Mouse (Mus musculus): ENCODE data around the gene Znhit3.

The Znhit3 gene

DNA sequence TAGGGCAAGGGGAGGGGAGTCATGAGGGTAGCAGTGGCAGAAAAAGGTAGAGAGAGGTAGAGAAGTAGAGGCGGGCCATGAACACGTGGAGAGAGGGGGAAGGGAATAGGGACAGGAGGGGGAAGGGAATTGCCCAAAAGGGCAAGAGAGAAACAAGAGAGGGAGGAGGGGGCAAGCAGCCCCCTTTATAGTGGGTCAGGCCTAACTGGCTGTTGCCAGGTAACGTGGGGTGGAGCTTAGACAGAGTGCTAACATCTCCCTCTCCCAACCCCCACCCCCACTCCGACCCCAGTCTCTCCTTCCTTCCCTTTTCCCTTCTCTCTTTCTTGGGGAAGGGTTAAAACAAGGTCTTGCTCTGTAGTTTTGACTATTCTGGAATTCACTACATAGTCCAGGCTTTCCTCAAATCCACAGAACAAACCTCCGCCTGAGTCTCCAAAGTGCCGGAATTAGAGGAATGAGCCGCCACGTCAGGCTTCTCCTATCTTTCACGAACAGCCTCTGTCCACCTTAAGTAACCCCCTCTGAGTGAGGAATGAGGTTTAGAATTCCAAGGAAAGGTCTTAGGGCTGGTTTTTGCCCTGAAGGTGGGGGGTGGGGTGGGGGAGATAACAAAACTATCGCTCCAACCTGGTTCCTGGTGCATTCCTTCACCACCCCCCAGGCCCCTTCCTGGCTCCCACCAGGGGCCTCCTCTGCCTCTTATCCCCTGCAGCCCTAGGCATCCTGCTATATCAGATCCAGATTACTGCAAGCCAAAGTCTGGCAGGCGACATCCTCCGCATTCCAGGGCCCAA lies 28.7 kb upstream of the Znhit3 start:
- TF ChIP-seq GATA4 (IDR thresholded peaks at IDR 0.05; ENCODE audit: insufficient replicate concordance, low read length): no peak

DNA sequence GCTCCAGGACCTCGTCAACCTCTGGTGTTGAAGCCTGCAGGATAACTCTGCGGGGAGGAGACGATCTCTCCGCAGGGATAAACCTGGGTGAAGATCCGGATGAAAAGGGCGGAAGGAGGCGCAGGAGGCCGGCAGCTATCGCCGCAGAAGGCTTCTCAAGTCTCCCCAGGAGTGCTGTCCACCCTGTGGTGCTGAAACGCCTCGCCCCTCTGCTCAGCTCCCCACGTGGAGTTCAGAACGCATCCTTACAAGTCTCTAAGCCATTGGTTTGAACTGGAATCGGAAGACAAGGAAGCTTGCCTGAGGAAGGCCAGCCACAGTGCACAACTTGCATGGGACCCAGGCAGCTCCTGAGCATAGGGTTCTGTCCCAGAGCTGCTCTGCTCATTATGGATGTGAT lies 27.8 kb upstream of the Znhit3 start:
- no peak for TF ChIP-seq GATA4 (IDR thresholded peaks at IDR 0.05; ENCODE audit: insufficient replicate concordance, low read length)

DNA sequence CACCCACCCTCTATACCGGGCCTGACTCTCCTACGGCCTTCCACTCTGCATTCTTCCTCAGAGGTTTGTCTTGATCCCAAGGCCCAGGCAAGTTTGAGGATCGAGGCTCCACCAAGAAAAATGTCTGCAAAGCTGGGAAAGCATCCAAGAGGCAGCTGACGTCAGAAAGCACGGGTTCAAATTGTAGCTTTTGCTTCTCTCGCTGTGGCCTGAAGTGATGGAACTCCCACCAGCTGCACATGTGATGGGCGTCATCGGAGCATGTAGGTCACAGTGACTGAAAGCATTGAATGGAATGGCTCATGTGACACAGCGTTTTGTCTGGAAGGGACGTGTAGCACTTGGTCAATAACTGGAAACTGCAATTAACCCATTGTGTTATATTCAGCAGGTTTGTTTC lies 24.0 kb upstream of the Znhit3 start:
- TF ChIP-seq GATA4 (IDR thresholded peaks at IDR 0.05; ENCODE audit: insufficient replicate concordance, low read length): no peak

DNA sequence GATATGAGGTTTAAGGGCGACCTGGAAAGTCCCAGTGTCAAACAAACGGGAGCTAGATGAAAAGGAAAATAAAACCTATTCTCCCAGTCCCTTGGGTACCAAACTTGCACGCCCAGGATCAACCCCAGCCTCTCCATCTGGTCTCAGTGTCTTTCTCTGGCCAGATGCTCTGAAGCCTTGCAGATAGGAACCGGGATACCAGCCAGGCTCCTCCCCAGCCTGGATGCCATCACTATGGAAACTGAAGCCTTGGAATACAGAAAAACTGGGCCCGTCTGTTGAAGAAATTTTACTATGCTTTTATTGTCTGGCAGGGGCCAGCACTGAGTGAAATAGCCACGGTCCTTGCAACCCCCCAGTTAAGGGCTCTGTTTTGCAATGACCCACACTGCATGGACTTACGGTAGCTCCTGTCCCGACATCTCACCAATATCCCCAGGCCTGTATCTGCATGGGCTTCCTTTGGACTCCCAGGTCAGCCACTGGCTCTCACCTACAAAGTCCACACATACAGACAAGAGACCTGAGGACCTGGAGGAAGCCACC lies 23.4 kb upstream of the Znhit3 start:
- no peak for TF ChIP-seq GATA4 (IDR thresholded peaks at IDR 0.05; ENCODE audit: insufficient replicate concordance, low read length)

DNA sequence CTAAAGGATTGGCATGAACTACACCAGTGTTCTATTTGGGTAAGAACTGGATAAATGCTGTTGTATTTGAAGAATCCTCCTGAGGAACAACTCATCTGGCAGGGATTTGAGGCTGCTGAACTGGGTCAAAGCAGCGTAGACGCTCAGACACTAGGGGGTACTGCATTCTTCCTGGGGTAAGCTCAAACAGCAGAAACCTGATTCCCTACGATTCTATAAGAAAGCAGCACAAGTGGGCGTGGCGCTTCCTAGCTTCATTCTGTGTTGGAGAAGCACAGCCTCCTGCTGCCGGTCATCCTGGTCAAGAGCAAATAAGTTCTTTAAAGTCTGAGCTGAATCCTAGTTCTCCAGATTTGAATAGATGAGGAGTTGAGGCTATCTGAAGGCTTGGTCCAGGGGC lies 16.1 kb upstream of the Znhit3 start:
- no peak for TF ChIP-seq GATA4 (IDR thresholded peaks at IDR 0.05; ENCODE audit: insufficient replicate concordance, low read length)

DNA sequence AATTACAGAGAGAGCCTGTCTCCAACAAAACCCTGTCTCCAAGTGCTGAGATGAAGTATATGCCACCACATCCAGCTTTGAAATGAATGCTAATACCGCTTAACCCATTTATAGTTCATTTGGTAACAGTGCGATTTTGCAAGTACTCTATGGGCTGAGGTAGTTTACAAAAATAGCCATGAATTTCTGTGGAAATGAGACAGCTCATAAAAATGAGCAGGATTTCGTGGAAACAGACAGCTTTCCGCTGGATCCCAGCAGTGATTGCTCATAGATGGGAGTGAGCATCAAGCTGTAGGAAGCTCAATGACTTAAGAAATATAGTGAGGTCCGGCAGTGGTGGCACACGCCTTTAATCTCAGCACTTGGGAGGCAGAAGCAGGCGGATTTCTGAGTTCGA lies 4.8 kb upstream of the Znhit3 start:
- TF ChIP-seq GATA4 (IDR thresholded peaks at IDR 0.05; ENCODE audit: insufficient replicate concordance, low read length): no peak

DNA sequence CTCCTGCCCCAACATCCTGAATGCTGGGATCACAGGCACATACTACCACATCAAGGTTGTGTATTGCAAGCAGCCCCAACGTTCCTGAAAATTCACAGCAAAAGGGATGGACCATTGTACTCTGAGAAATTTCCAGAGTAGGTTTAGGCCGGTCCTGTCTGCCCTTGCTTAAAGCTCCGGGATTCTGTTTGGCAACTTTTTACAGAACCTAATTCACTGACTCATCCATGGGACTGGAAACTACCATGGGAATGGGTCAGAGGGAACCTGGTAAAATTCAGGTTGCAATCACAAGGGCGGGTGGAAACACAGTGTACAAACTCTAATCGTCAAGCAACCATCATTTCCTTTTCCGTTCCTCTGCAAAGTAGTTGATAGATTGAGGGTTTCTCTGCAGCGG lies 3.8 kb upstream of the Znhit3 start:
- no peak for TF ChIP-seq GATA4 (IDR thresholded peaks at IDR 0.05; ENCODE audit: insufficient replicate concordance, low read length)

DNA sequence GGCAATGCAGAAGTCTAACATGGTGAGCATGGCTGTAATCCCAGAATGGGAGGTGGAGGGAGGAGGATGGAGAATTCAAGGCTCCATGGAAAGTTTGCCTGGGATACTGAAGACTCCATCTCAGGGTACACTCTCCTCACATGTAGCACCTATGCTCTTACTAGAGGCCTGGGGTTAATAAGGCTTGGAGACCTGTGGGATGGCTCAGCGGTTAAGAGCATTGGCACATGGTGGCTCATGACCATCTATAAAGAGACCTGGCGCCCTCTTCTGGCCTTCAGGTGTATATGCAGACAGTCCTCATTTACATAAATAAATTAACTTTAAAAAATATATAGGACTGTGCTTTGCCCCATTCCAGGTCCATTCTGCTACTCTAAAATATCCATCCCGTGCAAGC lies 3.1 kb upstream of the Znhit3 start:
- no peak for TF ChIP-seq GATA4 (IDR thresholded peaks at IDR 0.05; ENCODE audit: insufficient replicate concordance, low read length)

DNA sequence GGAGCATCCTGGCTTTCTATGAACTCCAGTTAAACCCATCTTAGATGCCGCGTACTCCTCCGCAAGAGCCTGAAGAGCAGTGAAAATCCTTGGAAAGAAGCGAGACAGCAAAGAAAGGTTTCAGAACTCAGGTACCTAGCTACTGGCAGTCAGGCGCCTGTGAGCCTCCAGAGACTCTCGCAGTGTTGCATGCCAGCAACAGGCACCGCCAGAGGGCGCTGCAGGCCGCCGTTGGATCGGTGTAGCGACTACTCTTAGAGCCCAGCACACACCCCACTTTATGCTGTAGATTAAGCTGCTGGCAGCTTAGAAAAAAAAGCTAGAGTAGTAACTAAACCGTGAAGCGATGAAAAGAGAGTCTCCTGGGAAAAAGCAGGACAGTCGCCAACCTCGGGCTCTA lies 2.3 kb upstream of the Znhit3 start:
- no peak for TF ChIP-seq GATA4 (IDR thresholded peaks at IDR 0.05; ENCODE audit: insufficient replicate concordance, low read length)

DNA sequence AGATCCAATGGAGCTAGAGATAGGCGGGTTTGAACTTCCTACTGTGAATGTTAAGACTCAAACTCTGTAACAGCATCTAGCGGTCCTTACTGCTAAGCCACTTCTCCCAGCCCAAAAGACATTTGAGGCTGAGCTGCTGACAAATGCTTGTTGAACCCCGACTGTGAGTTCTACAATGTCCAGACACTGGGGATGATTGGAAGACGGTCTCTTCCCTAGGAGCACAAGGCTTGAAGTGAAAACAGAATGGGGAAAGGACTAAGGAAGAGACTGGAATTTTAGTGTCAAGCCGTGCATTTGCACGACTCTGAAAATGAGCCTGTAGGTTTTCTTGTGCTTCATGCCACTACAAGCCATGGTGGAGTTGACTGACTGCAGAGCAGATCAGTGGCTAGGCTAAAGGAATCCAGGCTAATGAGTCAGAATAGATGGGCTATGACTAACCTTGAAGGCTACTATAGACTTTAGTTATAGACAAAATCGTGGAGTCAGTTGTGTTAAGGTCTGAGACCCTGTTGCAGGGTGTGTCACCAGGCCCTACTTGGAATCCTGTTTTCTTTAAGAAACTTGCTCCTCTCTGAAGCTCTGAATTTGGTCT lies 636 bp upstream of the Znhit3 start:
- TF ChIP-seq GATA4 (IDR thresholded peaks at IDR 0.05; ENCODE audit: insufficient replicate concordance, low read length): no peak

DNA sequence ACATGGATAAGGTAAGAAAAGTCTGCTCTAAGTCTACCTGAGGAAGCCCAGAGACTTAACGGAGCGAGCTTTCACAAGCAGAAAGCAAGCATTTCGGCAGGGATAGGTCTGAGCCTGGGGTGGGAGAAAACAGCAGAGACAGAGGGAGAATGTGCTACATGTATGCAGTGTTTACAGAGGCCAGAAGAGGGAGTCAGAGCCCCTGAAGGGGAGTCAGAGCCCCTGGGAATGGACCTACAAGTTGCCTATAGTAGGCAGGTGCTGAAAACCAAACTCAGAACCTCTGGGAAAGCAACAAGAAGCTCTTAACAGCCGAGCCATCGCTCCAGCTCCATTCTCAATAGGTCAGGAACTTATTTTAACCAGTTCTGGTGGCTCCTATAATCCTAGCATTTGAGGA lies 1.5 kb downstream of the Znhit3 start:
- TF ChIP-seq GATA4 (IDR thresholded peaks at IDR 0.05; ENCODE audit: insufficient replicate concordance, low read length): no peak

DNA sequence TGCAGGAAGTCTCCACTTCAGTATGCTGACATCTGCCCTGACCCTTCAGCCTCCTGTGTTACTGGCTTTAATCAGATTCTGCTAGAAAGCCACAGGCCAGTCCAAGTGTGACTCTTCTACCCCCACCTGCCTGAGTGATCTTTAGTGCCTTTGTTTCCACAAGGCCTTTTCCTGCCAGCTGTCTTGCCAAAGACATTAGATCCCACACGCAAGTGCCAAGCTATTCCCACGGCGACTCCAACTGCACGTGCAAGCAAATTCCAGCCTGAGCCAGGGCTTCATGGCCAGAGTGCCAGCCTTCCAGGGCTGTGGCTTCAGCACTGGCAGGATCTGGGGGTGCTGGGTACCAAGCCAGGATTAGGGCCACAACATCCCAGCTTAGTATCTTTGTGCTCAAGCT lies 5.8 kb downstream of the Znhit3 start:
- no peak for TF ChIP-seq GATA4 (IDR thresholded peaks at IDR 0.05; ENCODE audit: insufficient replicate concordance, low read length)

DNA sequence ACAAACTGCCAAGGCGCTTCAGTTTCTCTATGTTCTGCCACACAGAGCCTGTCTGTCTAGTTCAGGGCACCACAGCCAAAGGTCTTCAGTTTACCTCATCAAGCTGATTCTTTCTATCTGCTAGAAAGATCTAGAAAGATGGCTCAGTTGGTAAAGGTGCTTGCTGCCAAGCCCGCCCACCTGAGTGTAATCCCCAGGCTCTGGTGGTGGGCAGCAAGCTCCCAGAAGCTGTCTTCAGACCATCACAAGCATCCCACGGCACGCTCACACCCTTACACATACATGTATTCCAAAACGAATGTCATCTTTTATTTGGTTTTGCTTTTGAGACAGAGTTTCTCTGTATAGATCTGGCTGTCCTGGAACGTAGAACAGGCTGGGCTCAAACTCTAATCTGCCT lies 7.7 kb downstream of the Znhit3 start:
- TF ChIP-seq GATA4 (IDR thresholded peaks at IDR 0.05; ENCODE audit: insufficient replicate concordance, low read length): no peak

DNA sequence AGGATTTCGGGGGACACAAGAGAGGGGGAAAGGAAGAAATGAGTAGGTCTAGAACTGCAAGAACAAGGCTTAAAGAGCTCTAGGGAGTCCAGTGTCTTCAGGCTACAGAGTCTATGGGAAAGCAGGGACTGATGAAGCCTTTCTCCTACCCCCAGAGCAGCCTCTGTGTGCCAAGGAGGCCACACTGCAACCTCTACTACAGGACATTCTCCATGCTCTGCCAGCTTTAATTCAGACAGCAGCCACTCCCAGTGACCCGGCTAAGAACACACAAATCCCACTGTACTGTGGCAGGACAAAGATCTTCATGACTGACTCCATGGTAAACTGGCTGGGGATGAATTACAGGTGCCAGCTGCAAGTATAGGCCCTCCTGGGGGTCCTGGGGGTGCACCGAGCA lies 9.1 kb downstream of the Znhit3 start:
- no peak for TF ChIP-seq GATA4 (IDR thresholded peaks at IDR 0.05; ENCODE audit: insufficient replicate concordance, low read length)

DNA sequence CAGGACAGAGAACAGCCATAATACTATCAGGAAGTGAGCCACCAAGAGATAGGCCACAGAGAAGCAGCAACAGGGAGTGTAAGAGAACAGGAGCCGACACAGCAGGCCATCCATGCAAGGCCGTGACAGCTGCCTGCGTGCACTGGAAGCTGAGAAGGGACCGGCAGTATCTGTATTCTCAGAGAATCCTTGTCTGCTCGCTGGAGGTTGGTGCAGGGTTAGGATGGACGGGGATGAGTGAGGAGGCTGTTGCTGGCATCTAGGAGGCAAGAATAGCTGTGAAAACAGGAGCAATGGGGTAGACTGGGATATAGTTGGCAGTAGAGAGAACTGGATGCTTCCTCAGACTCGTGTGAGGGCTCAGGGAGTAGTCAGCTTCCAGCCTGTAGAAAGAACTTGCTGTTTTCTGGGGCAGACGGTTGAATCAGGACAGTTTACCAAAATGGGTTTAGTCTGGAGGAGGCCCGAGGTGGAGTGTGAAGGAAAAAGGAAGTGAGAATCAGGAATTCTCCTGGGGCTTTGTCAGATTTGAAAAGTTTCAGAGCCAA lies 11.5 kb downstream of the Znhit3 start:
- TF ChIP-seq GATA4 (IDR thresholded peaks at IDR 0.05; ENCODE audit: insufficient replicate concordance, low read length): no peak

DNA sequence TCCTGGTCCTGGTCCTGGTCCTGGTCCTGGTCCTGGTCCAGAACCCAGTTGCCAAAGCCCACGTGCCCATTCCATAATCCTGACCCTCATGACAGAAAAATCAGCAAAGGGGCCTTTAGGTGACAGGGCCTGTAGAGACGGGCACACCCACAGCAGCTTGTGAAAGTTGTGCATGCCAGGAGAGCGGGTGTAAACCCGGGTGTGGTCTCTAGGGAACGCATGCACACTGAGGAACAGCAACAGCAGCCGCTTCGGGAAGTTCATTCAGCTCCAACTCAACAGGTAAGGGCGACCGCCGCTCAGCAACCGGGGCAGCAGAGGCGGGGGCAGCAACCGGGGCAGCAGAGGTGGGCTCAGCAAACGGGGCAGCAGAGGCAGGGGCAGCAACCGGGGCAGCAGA lies 23.1 kb downstream of the Znhit3 start:
- no peak for TF ChIP-seq GATA4 (IDR thresholded peaks at IDR 0.05; ENCODE audit: insufficient replicate concordance, low read length)

Data from liver, adult (tissue).